Mouse (Mus musculus): ENCODE data around the gene Aff3. TPM values are rescaled to one million over a fixed set of nuclear protein-coding genes. Genes with fewer than 3 reads are reported as not detected.

Aff3 gene
- polyA plus RNA-seq, 1 experiment from 2014 or later, result 29.5 TPM

DNA sequence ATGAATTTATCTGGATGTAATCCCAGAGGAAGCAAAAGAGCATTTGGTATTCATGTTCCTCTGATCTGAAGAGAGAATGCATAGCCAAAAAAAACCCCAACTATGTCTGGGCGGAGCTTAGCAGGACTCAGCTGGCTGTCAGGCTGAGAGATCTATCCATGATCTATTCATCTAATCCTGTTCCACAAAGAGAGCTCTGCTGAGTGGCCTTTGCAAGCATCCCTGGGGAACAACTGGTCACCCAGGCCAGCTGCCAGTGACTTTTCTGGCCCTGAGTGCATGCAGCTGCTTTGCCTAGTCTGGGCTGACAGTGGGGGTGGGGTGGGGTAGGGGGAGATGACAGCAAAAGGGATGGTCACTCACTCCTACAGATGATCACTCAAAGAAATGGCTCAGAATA lies 442.6 kb downstream of the Aff3 start:
- H3K36me3 ChIP-seq (replicated peaks; ENCODE audit: control insufficient read depth, insufficient read depth), result peaks cover 6% of the 10 kb centered on the region
- no peak for DNase-seq (ENCODE audit: low spot score)

DNA sequence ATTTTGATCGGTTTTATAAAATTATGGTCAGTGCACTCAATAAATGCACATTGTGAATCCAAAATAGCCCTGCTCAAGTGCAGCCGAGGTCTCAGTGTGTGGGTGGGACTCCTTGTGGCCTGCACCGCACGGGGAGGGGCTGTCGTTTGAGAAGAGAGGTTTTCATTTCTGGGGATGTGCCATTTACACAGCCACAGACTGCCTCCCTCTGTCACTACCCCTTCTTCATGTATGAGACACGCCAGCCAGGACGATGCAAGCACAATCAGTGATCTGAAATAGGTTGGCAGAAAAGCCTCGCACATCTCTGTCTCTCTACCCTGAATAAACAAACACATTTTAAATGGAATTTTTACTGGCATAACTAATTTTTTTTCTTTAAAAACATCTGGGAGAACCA lies 443.3 kb downstream of the Aff3 start:
- Histone ChIP-seq H3K27ac (no peak overlapping the region), H3K27me3 (ENCODE audit: control insufficient read depth, insufficient read depth, low read length) (no peaks in the 10 kb centered on the region), H3K4me2 (replicated peaks) (no peak overlapping the region), H3K9me3 (ENCODE audit: control insufficient read depth, low read length) (peaks cover 32% of the 10 kb centered on the region), H3K36me3 (replicated peaks; ENCODE audit: control insufficient read depth, insufficient read depth) (peaks cover 6% of the 10 kb centered on the region), H3K4me1 (replicated peaks; ENCODE audit: control insufficient read depth, insufficient read depth, low read length) (no peaks in the 10 kb centered on the region), H3K4me3 (replicated peaks; ENCODE audit: low read length) (no peak overlapping the region), H3K9ac (no peak overlapping the region)
- DNase-seq (ENCODE audit: low spot score) (no peak), ATAC-seq (ENCODE audit: low FRiP score) (no peak)
- WGBS, result 84% methylated on average over 8 of the region's 8 CpGs

More for the DNA sequence above, 442.6 kb downstream of the Aff3 start:
- Histone ChIP-seq H3K4me1 (replicated peaks; ENCODE audit: control insufficient read depth, insufficient read depth, low read length) (no peaks in the 10 kb centered on the region), H3K4me3 (replicated peaks; ENCODE audit: low read length) (no peak overlapping the region), H3K9me3 (ENCODE audit: control insufficient read depth, low read length) (peaks cover 38% of the 10 kb centered on the region), H3K4me2 (replicated peaks) (no peak overlapping the region), H3K27me3 (ENCODE audit: control insufficient read depth, insufficient read depth, low read length) (no peaks in the 10 kb centered on the region), H3K27ac (no peak overlapping the region), H3K9ac (no peak overlapping the region)
- WGBS, result 88% methylated on average over 1 of the region's 1 CpGs
- ATAC-seq (ENCODE audit: low FRiP score), result no peak

DNA sequence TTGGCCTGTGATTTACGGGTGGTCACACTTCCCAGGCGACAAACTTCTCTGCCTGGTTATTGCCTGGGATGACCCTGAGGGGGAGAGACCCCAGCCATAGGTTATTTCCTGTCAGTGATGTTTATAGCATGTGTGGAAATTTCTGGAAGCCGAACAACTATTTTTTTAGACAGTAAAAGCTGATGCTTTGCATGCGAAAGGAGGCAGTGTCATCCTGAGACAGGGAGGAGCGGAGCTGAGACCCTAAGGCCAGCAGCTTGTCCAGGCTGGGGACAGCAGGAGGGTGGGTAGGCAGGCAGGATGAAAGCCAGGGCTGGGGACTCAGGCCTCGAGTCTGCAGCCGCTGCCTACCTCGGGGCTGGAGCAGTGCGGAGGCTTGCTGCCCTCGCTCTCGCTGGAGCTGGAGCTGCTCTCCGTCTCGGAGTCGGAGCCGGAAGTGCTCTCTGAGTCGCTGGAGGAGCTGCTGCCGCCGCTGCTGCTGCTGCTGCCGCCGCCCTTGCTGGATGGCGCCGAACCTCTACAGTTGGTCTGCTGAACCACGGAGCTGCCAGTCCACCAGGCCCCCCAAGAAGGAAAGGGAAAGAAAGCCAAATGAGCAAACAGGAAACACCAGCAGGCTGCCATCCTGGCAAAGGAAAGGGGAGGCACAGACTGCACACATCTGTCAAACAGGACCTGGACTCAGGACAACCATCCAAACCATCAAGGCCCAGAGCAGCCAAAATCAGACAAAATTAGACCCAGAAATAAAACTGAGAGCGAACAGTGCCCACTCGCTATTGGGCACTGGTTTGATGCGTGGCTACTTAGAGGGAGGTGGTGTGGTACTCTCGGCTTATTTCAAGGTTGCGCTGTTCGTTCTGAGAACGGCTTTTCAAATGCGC lies 446.6 kb downstream of the Aff3 start:
- 75% methylated on average over 31 of the region's 31 CpGs for WGBS
- Histone ChIP-seq H3K9ac (no peak overlapping the region; the same call in 1 of the 2 replicates), H3K27me3 (ENCODE audit: control insufficient read depth, insufficient read depth, low read length) (no peaks in the 10 kb centered on the region), H3K4me2 (replicated peaks) (no peak overlapping the region), H3K9me3 (ENCODE audit: control insufficient read depth, low read length) (0 out of 2 replicates have a peak, but pooled peaks cover 4% of the 10 kb centered on the region), H3K27ac (no peak overlapping the region), H3K36me3 (replicated peaks; ENCODE audit: control insufficient read depth, insufficient read depth) (peaks cover 3% of the 10 kb centered on the region), H3K4me3 (replicated peaks; ENCODE audit: low read length) (no peak overlapping the region), H3K4me1 (replicated peaks; ENCODE audit: control insufficient read depth, insufficient read depth, low read length) (no peaks in the 10 kb centered on the region)
- no peak for DNase-seq (ENCODE audit: low spot score)
- ATAC-seq (ENCODE audit: low FRiP score), result no peak

DNA sequence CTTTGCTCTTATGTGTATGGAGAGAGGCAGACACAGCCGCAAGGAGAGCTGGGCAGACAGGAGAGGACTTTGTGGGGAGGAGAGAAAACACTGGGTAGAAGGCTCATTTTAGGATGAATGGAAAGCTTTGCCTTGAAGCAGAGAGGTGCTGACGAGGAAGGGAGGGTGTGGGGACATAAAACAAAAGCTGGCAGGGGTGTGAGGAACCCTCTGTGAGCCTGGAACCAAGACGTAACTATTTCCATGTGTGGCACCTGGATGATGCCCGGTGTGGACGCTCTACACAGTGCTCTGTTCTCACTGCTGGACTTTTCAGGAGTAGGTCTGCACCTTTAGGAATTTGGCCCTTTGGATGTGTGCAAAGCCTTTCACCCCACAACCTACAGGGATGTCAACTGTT lies 447.7 kb downstream of the Aff3 start:
- no peak for ATAC-seq (ENCODE audit: low FRiP score)
- WGBS, result 84% methylated on average over 5 of the region's 5 CpGs

DNA sequence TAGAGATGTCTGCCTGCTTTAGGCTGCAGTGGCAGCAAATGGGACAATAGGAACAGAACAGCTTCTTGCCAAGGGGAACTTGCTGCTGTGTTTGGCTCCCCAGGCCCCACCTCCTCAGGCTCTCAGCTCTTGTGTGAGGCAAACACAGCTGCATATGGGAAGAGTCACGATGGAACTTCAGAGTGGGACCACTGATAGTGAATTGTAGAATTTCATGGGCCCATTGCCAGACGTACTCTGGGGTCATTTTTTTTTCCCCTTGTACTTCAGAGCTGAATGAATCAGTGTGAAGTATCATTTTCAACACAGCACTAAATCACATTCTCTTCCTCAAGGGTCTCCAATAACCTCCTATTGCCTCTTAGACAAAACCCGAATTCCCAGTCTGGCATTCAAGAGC lies 451.4 kb downstream of the Aff3 start:
- H3K4me1 ChIP-seq (replicated peaks; ENCODE audit: control insufficient read depth, insufficient read depth, low read length), result no peaks in the 10 kb centered on the region
- ATAC-seq (ENCODE audit: low FRiP score), result no peak
- no peak overlapping the region for H3K27ac ChIP-seq
- no peak for DNase-seq (ENCODE audit: low spot score)
- no peak overlapping the region for H3K4me2 ChIP-seq (replicated peaks)
- peaks cover 20% of the 10 kb centered on the region for H3K36me3 ChIP-seq (replicated peaks; ENCODE audit: control insufficient read depth, insufficient read depth)
- no peak overlapping the region for H3K4me3 ChIP-seq (replicated peaks; ENCODE audit: low read length)
- no peaks in the 10 kb centered on the region for H3K9me3 ChIP-seq (ENCODE audit: control insufficient read depth, low read length)
- H3K9ac ChIP-seq, result no peak overlapping the region
- WGBS, result 53% methylated on average over 3 of the region's 3 CpGs
- no peaks in the 10 kb centered on the region for H3K27me3 ChIP-seq (ENCODE audit: control insufficient read depth, insufficient read depth, low read length)

More for the DNA sequence above, 447.7 kb downstream of the Aff3 start:
- Histone ChIP-seq H3K9ac (no peak overlapping the region), H3K9me3 (ENCODE audit: control insufficient read depth, low read length) (no peaks in the 10 kb centered on the region), H3K4me3 (replicated peaks; ENCODE audit: low read length) (no peak overlapping the region), H3K36me3 (replicated peaks; ENCODE audit: control insufficient read depth, insufficient read depth) (peaks cover 3% of the 10 kb centered on the region), H3K4me1 (replicated peaks; ENCODE audit: control insufficient read depth, insufficient read depth, low read length) (no peaks in the 10 kb centered on the region), H3K27ac (no peak overlapping the region), H3K27me3 (ENCODE audit: control insufficient read depth, insufficient read depth, low read length) (no peaks in the 10 kb centered on the region), H3K4me2 (replicated peaks) (no peak overlapping the region)
- DNase-seq (ENCODE audit: low spot score), result no peak

DNA sequence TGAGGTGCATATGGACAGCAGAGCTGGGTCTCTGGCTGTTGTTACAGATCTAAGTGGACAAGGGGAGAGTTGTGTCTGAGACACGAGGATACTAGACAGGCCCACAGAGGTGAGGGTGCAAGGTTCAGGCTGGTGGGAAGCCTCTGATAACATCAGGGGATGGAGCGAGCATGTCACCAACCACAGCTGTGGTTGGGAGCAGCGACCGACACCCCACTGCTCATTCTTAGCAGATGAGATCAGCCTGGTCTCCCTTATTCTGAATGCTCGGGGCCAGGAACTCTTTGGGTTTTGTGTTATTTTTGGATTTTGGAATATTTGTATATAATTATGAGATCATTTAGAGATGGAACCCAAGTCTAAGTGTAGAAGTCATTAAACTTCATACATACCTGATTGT lies 452.4 kb downstream of the Aff3 start:
- H3K36me3 ChIP-seq (replicated peaks; ENCODE audit: control insufficient read depth, insufficient read depth), result peaks cover 22% of the 10 kb centered on the region
- DNase-seq (ENCODE audit: low spot score), result no peak
- ATAC-seq (ENCODE audit: low FRiP score), result no peak
- no peak overlapping the region for H3K4me3 ChIP-seq (replicated peaks; ENCODE audit: low read length)
- no peaks in the 10 kb centered on the region for H3K4me1 ChIP-seq (replicated peaks; ENCODE audit: control insufficient read depth, insufficient read depth, low read length)
- H3K9ac ChIP-seq, result no peak overlapping the region
- no peak overlapping the region for H3K4me2 ChIP-seq (replicated peaks)
- H3K27me3 ChIP-seq (ENCODE audit: control insufficient read depth, insufficient read depth, low read length), result no peaks in the 10 kb centered on the region
- H3K27ac ChIP-seq, result no peak overlapping the region
- 85% methylated on average over 5 of the region's 5 CpGs for WGBS
- H3K9me3 ChIP-seq (ENCODE audit: control insufficient read depth, low read length), result no peaks in the 10 kb centered on the region

DNA sequence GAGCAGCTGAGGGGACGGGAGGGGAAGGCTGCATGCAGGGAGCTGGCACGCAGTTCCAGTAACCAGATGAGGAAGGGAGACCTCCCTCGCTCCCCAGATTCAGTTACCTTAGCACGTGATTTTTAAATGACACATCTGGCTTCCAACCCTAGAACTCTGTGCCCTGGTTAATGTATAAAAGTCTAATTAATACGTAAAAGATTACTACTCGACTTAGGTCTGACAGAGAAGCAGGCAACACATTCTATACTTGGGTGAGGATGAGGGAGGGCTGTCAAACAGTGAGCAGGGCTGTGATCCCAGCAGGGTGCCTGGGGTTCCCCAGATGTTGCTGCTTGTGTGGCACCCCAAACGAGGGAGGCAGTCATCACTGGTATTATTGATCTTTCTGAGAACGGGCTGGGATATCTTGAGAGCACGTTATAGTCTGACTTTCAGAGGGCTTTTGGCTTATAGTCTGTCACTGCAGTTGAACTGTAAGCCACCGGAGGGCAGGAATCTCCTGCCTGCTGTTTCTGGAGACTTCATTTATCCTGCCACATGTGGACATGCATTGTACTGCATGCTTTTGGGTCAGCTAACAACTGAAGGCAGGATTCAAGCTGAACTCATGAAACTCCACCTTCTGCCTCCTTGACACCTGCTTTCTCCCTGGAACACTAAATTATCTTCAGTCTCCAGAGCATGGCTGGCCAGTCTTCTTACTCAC lies 462.1 kb downstream of the Aff3 start:
- peaks cover 37% of the 10 kb centered on the region for H3K4me1 ChIP-seq (replicated peaks; ENCODE audit: control insufficient read depth, insufficient read depth, low read length)
- no peak for ATAC-seq (ENCODE audit: low FRiP score)
- H3K9me3 ChIP-seq (ENCODE audit: control insufficient read depth, low read length), result no peaks in the 10 kb centered on the region
- no peak overlapping the region for H3K4me2 ChIP-seq (replicated peaks)
- H3K4me3 ChIP-seq (replicated peaks; ENCODE audit: low read length), result no peak overlapping the region
- no peak overlapping the region for H3K9ac ChIP-seq
- no peaks in the 10 kb centered on the region for H3K27me3 ChIP-seq (ENCODE audit: control insufficient read depth, insufficient read depth, low read length)
- peaks cover 34% of the 10 kb centered on the region for H3K36me3 ChIP-seq (replicated peaks; ENCODE audit: control insufficient read depth, insufficient read depth)
- DNase-seq (ENCODE audit: low spot score), result no peak
- 81% methylated on average over 10 of the region's 10 CpGs for WGBS
- H3K27ac ChIP-seq, result no peak overlapping the region

DNA sequence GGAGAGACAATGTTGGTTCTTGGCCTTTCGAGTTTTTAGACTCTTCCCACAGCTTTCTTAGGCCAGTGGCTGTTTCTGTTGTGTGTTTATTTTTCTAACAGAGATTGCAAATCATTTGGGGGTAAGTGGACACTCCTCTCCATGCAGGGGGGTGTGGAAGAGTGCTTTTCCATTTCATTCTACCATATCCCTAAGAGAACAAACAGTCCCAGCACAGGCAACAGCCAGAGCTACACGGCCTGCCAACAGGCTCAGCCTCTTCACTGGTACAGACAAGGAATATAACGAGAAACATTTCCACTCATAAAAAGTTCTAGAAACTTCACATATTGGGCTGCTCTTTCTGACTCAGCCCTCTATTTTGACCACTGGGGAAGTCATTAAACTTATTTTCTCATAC lies 463.0 kb downstream of the Aff3 start:
- DNase-seq (ENCODE audit: low spot score) (no peak), ATAC-seq (ENCODE audit: low FRiP score) (no peak)
- Histone ChIP-seq H3K4me3 (replicated peaks; ENCODE audit: low read length) (no peak overlapping the region), H3K27ac (no peak overlapping the region), H3K4me1 (replicated peaks; ENCODE audit: control insufficient read depth, insufficient read depth, low read length) (peaks cover 44% of the 10 kb centered on the region), H3K27me3 (ENCODE audit: control insufficient read depth, insufficient read depth, low read length) (no peaks in the 10 kb centered on the region), H3K4me2 (replicated peaks) (no peak overlapping the region), H3K36me3 (replicated peaks; ENCODE audit: control insufficient read depth, insufficient read depth) (peaks cover 25% of the 10 kb centered on the region), H3K9ac (no peak overlapping the region), H3K9me3 (ENCODE audit: control insufficient read depth, low read length) (no peaks in the 10 kb centered on the region)
- WGBS, result 99% methylated on average over 3 of the region's 3 CpGs

All from hindbrain, embryonic 14.5 days (tissue).